Mouse (Mus musculus): ENCODE measurements around the gene Cblc. TPM values are rescaled to one million over a fixed set of nuclear protein-coding genes. Genes with fewer than 3 reads are reported as not detected.
A peak's percentile ranks its signal among the peaks of the same experiment; 100 is the strongest.

Cblc gene
- polyA plus RNA-seq, 1 experiment: 2.8 TPM

- no peaks in the 10 kb centered on the region for H3K36me3 ChIP-seq (ENCODE audit: control insufficient read depth, insufficient read depth, low read length)
- H3K4me3 ChIP-seq (ENCODE audit: control insufficient read depth, insufficient read depth, low read length): no peak overlapping the region
- peaks cover 25% of the 10 kb centered on the region for H3K4me1 ChIP-seq (replicated peaks; ENCODE audit: control insufficient read depth, insufficient read depth, low read length)
- no peak for TF ChIP-seq POLR2A (IDR thresholded peaks at IDR 0.05; ENCODE audit: control insufficient read depth, extremely low read depth, insufficient read depth, low read length, poor library complexity)
- peak; percentile 99 for TF ChIP-seq CTCF (IDR thresholded peaks at IDR 0.05; ENCODE audit: borderline replicate concordance, control insufficient read depth, extremely low read depth, insufficient read depth, low read length, poor library complexity)
- peak; percentile 93 for DNase-seq
- H3K27ac ChIP-seq (ENCODE audit: control insufficient read depth, insufficient read depth, low read length): no peak overlapping the region
- under 1% methylated on average over 19 of the region's 19 CpGs for WGBS
- H3K27me3 ChIP-seq (ENCODE audit: control insufficient read depth, insufficient read depth, low read length): no peaks in the 10 kb centered on the region
Measured at GRCm38 (mm10) chr7:19789904-19790347, 6.7 kb downstream of the Cblc start.

DNA sequence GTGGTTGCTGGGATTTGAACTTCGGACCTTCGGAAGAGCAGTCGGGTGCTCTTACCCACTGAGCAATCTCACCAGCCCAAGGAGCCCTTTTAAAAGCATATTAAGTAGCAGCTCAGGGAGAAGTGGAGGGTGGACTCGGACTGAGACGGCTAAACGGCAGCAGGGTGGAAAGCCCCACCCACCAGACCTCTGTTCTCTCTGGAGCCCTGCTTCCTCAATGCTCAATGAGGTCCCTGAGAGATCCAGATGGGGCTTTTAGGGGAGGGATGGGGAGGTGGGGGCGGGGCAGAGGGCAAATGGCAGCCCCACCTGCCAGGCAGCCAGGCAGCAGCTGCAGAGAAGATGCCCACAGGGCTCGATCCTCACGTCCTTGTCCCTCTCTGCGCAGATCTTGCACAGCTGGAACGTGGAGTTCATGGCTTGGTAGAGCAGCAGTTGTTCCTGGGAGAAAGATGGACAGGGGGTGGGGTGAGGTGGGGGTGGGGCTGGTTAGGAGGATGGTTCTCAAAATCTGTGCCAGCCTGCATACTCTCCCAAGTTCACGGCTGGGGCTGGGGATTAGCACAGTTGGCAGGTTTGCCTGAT is 10.6 kb downstream of the Cblc start:
- H3K4me1 ChIP-seq (replicated peaks; ENCODE audit: control insufficient read depth, insufficient read depth, low read length): peaks cover 21% of the 10 kb centered on the region
- no peak overlapping the region for H3K27ac ChIP-seq (ENCODE audit: control insufficient read depth, insufficient read depth, low read length)
- H3K36me3 ChIP-seq (ENCODE audit: control insufficient read depth, insufficient read depth, low read length): no peaks in the 10 kb centered on the region
- TF ChIP-seq POLR2A (IDR thresholded peaks at IDR 0.05; ENCODE audit: control insufficient read depth, extremely low read depth, insufficient read depth, low read length, poor library complexity) (no peak), CTCF (IDR thresholded peaks at IDR 0.05; ENCODE audit: borderline replicate concordance, control insufficient read depth, extremely low read depth, insufficient read depth, low read length, poor library complexity) (no peak)
- no peak for DNase-seq
- 10% methylated on average over 12 of the region's 12 CpGs for WGBS
- H3K4me3 ChIP-seq (ENCODE audit: control insufficient read depth, insufficient read depth, low read length): no peak overlapping the region
- no peaks in the 10 kb centered on the region for H3K27me3 ChIP-seq (ENCODE audit: control insufficient read depth, insufficient read depth, low read length)

- DNase-seq: no peak
- Histone ChIP-seq H3K27me3 (ENCODE audit: control insufficient read depth, insufficient read depth, low read length) (no peaks in the 10 kb centered on the region), H3K27ac (ENCODE audit: control insufficient read depth, insufficient read depth, low read length) (no peak overlapping the region), H3K4me1 (replicated peaks; ENCODE audit: control insufficient read depth, insufficient read depth, low read length) (peaks cover 11% of the 10 kb centered on the region), H3K4me3 (ENCODE audit: control insufficient read depth, insufficient read depth, low read length) (no peak overlapping the region), H3K36me3 (ENCODE audit: control insufficient read depth, insufficient read depth, low read length) (no peaks in the 10 kb centered on the region)
- 48% methylated on average over 11 of the region's 11 CpGs for WGBS
- TF ChIP-seq POLR2A (IDR thresholded peaks at IDR 0.05; ENCODE audit: control insufficient read depth, extremely low read depth, insufficient read depth, low read length, poor library complexity) (no peak), CTCF (IDR thresholded peaks at IDR 0.05; ENCODE audit: borderline replicate concordance, control insufficient read depth, extremely low read depth, insufficient read depth, low read length, poor library complexity) (peak; percentile 74)
Measured at GRCm38 (mm10) chr7:19784764-19785535, 11.7 kb downstream of the Cblc start.

DNA sequence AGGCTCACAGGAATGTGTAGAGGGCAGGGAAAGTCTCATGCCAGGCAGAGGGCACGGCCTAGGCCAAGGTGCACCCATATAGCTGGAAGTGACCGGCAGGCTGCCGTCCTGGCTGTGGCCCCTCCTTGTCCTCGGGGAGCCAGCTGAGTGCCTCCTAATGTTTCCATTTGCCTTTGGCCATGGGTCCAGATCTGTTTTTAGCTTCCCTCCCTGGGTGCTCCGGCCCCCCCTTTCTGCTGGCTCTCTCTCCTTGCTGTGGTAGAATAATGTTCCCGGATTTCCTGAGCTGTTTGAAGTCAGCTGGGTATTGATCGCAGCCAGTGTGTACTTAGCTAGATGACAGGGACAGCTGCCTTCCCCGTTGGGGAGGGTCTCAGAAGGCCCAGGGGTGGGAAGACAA is 13.0 kb downstream of the Cblc start:
- no peak overlapping the region for H3K27ac ChIP-seq (ENCODE audit: control insufficient read depth, insufficient read depth, low read length)
- no peak for TF ChIP-seq POLR2A (IDR thresholded peaks at IDR 0.05; ENCODE audit: control insufficient read depth, extremely low read depth, insufficient read depth, low read length, poor library complexity)
- TF ChIP-seq CTCF (IDR thresholded peaks at IDR 0.05; ENCODE audit: borderline replicate concordance, control insufficient read depth, extremely low read depth, insufficient read depth, low read length, poor library complexity): no peak
- WGBS: 81% methylated on average over 8 of the region's 8 CpGs
- DNase-seq: no peak
- H3K4me1 ChIP-seq (replicated peaks; ENCODE audit: control insufficient read depth, insufficient read depth, low read length): 0 out of 2 replicates have a peak, but pooled peaks cover 4% of the 10 kb centered on the region
- H3K4me3 ChIP-seq (ENCODE audit: control insufficient read depth, insufficient read depth, low read length): no peak overlapping the region
- H3K27me3 ChIP-seq (ENCODE audit: control insufficient read depth, insufficient read depth, low read length): no peaks in the 10 kb centered on the region
- H3K36me3 ChIP-seq (ENCODE audit: control insufficient read depth, insufficient read depth, low read length): no peaks in the 10 kb centered on the region

- Histone ChIP-seq H3K27me3 (ENCODE audit: control insufficient read depth, insufficient read depth, low read length) (no peaks in the 10 kb centered on the region), H3K4me3 (ENCODE audit: control insufficient read depth, insufficient read depth, low read length) (no peak overlapping the region), H3K27ac (ENCODE audit: control insufficient read depth, insufficient read depth, low read length) (no peak overlapping the region), H3K36me3 (ENCODE audit: control insufficient read depth, insufficient read depth, low read length) (no peaks in the 10 kb centered on the region), H3K4me1 (replicated peaks; ENCODE audit: control insufficient read depth, insufficient read depth, low read length) (0 out of 2 replicates have a peak, but pooled peaks cover 4% of the 10 kb centered on the region)
- TF ChIP-seq POLR2A (IDR thresholded peaks at IDR 0.05; ENCODE audit: control insufficient read depth, extremely low read depth, insufficient read depth, low read length, poor library complexity): no peak
- TF ChIP-seq CTCF (IDR thresholded peaks at IDR 0.05; ENCODE audit: borderline replicate concordance, control insufficient read depth, extremely low read depth, insufficient read depth, low read length, poor library complexity): no peak
- WGBS: 99% methylated on average over 4 of the region's 4 CpGs
- no peak for DNase-seq
Measured at GRCm38 (mm10) chr7:19782645-19783044, 14.0 kb downstream of the Cblc start.

- no peak overlapping the region for H3K27ac ChIP-seq (ENCODE audit: control insufficient read depth, insufficient read depth, low read length)
- no peaks in the 10 kb centered on the region for H3K36me3 ChIP-seq (ENCODE audit: control insufficient read depth, insufficient read depth, low read length)
- 0 out of 2 replicates have a peak, but pooled peaks cover 4% of the 10 kb centered on the region for H3K4me1 ChIP-seq (replicated peaks; ENCODE audit: control insufficient read depth, insufficient read depth, low read length)
- H3K4me3 ChIP-seq (ENCODE audit: control insufficient read depth, insufficient read depth, low read length): no peak overlapping the region
- no peak for DNase-seq
- no peaks in the 10 kb centered on the region for H3K27me3 ChIP-seq (ENCODE audit: control insufficient read depth, insufficient read depth, low read length)
- TF ChIP-seq POLR2A (IDR thresholded peaks at IDR 0.05; ENCODE audit: control insufficient read depth, extremely low read depth, insufficient read depth, low read length, poor library complexity) (no peak), CTCF (IDR thresholded peaks at IDR 0.05; ENCODE audit: borderline replicate concordance, control insufficient read depth, extremely low read depth, insufficient read depth, low read length, poor library complexity) (no peak)
- WGBS: 92% methylated on average over 7 of the region's 7 CpGs
Measured at GRCm38 (mm10) chr7:19781741-19782140, 14.9 kb downstream of the Cblc start.

All from thymus, adult 2 months (tissue).